Mouse (Mus musculus) neural tube, embryonic 11.5 days (tissue): ENCODE data around the gene Cadps2. TPM values are rescaled to one million over a fixed set of nuclear protein-coding genes. Genes with fewer than 3 reads are reported as not detected.

Experiments used
- ATAC-seq: fragments of 200-750 bp; cut with Nextera tagmentation; 2 replicates; pipeline ENCODE4 v1.8.0; 2017; ENCODE audit warnings: moderate number of reproducible peaks, mild to moderate bottlenecking, moderate TSS enrichment, moderate library complexity; ENCODE audit not compliant: insufficient read depth, low FRiP score, low TSS enrichment
- DNase-seq: peaks from one replicate; pipeline ENCODE4 v3.0.0-alpha.2; 2015; ENCODE audit warnings: low spot score
- H3K27ac ChIP-seq: fragments of 300-500 bp; sonication (generic); 2 replicates; pipeline ENCODE4 v1.5.1; 2014; ENCODE audit warnings: low read depth, mild to moderate bottlenecking, low read length
- H3K27me3 ChIP-seq: fragments of 300-500 bp; sonication (generic); 2 replicates; pipeline ENCODE4 v1.6.1; 2014; ENCODE audit warnings: mild to moderate bottlenecking, low read length, mixed read lengths; ENCODE audit not compliant: control insufficient read depth, insufficient read depth
- H3K36me3 ChIP-seq: fragments of 300-500 bp; sonication (generic); 2 replicates; pipeline ENCODE4 v1.6.1; 2014; ENCODE audit warnings: mild to moderate bottlenecking, low read length, moderate library complexity, mixed read lengths; ENCODE audit not compliant: control insufficient read depth, insufficient read depth
- H3K4me1 ChIP-seq: fragments of 300-500 bp; sonication (generic); 2 replicates; pipeline ENCODE4 v1.6.1; 2014; ENCODE audit warnings: low read length, mixed read lengths; ENCODE audit not compliant: control insufficient read depth, insufficient read depth
- H3K4me2 ChIP-seq: fragments of 300-500 bp; sonication (generic); 2 replicates; pipeline ENCODE4 v1.6.1; 2014; ENCODE audit warnings: low read depth, mild to moderate bottlenecking, moderate library complexity
- H3K4me3 ChIP-seq: fragments of 300-500 bp; sonication (generic); 2 replicates; pipeline ENCODE4 v1.5.1; 2014; ENCODE audit warnings: low read depth, low read length
- H3K9ac ChIP-seq: fragments of 300-500 bp; sonication (generic); 2 replicates; pipeline ENCODE4 v1.6.1; 2014; ENCODE audit warnings: mild to moderate bottlenecking, low read length
- H3K9me3 ChIP-seq: fragments of 300-500 bp; sonication (generic); 2 replicates; pipeline ENCODE4 v1.6.1; 2016; ENCODE audit warnings: low read length; ENCODE audit not compliant: control insufficient read depth
- WGBS: fragments of 180-500 bp; shearing (Covaris S2); extraction: QIAGEN DNeasy Blood & Tissue Kit; methylation state at CpG from one replicate; pipeline ENCODE4 v1.1.7; 2014; 5-methylcytosine and 5-hydroxymethylcytosine counted together
- polyA plus RNA-seq: library from polyadenylated mRNA; unstranded; fragments of >200 nt; fragmentation: Nextera tagmentation; extraction: Ambion mirVana; gene quantifications from 2 replicates; pipeline ENCODE4 v1.2.1, GENCODE M21; 2014

The Cadps2 gene
- polyA plus RNA-seq, 1 experiment from 2014 or later: 3.1 TPM

- no peaks in the 10 kb centered on the region for H3K27me3 ChIP-seq
- no peak overlapping the region for H3K4me3 ChIP-seq
- H3K27ac ChIP-seq: no peak overlapping the region
- H3K9ac ChIP-seq: no peak overlapping the region
- no peaks in the 10 kb centered on the region for H3K36me3 ChIP-seq
- ATAC-seq (no peak), DNase-seq (no peak)
- H3K9me3 ChIP-seq: no peaks in the 10 kb centered on the region
- H3K4me2 ChIP-seq: no peak overlapping the region
- H3K4me1 ChIP-seq: no peaks in the 10 kb centered on the region
- WGBS: 41% methylated on average over 3 of the region's 3 CpGs
These were observed 106.5 kb downstream of the Cadps2 start for GRCm38 (mm10) chr6:23732750-23733149.

DNA sequence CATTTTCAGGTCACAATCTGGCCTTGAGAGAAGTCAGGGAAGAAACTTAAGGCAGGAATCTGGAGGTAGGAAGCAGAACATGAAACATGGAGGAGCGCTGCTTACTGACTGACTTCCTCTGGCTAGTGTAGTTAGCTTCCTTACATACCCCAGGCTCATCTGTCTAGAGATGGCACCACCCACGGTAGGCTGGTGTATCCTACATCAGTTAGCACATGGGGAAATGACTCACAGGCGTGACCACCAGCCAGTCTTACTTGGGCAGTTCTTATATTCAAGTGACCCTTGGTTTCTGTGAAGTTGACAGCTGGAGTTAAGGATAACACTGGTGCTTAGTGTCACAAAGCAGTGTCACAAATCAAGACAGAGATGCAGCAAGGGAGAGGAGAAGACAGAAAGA lies 110.6 kb downstream of the Cadps2 start:
- Histone ChIP-seq H3K4me2 (no peak overlapping the region), H3K4me3 (no peak overlapping the region), H3K27me3 (no peaks in the 10 kb centered on the region), H3K9ac (no peak overlapping the region), H3K36me3 (no peaks in the 10 kb centered on the region), H3K9me3 (no peaks in the 10 kb centered on the region), H3K4me1 (no peaks in the 10 kb centered on the region), H3K27ac (no peak overlapping the region)
- ATAC-seq (no peak), DNase-seq (no peak)
- 83% methylated on average over 3 of the region's 3 CpGs for WGBS

- Histone ChIP-seq H3K4me1 (no peaks in the 10 kb centered on the region), H3K4me3 (no peak overlapping the region), H3K9me3 (no peaks in the 10 kb centered on the region), H3K36me3 (no peaks in the 10 kb centered on the region), H3K27ac (no peak overlapping the region), H3K9ac (no peak overlapping the region), H3K27me3 (no peaks in the 10 kb centered on the region), H3K4me2 (no peak overlapping the region)
- ATAC-seq (no peak), DNase-seq (no peak)
- 89% methylated on average over 4 of the region's 4 CpGs for WGBS
These were observed 115.5 kb downstream of the Cadps2 start for GRCm38 (mm10) chr6:23723697-23724096.

DNA sequence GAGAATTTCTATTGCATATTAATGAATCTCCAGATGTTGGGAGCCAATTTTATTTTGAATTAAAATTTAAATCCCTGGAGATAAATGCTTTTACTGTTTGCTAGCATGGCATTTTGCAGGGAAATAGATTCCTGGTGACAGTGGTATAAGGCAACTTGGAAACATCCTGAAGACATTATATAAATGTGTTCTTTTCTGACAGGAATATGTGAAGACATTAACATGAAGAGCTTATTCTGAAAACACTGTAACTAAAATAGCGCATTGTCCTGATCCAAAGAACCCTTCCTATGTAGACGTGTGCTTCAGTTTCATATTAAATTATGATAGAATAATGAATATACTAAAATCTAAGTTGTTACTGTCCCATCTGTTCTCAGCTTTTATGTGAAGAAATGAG lies 118.8 kb downstream of the Cadps2 start:
- no peak overlapping the region for H3K27ac ChIP-seq
- H3K9me3 ChIP-seq: no peaks in the 10 kb centered on the region
- DNase-seq (no peak), ATAC-seq (no peak)
- no peaks in the 10 kb centered on the region for H3K27me3 ChIP-seq
- H3K9ac ChIP-seq: no peak overlapping the region
- H3K4me3 ChIP-seq: no peak overlapping the region
- WGBS: 95% methylated on average over 2 of the region's 2 CpGs
- no peaks in the 10 kb centered on the region for H3K4me1 ChIP-seq
- H3K4me2 ChIP-seq: no peak overlapping the region
- H3K36me3 ChIP-seq: no peaks in the 10 kb centered on the region

GRCm38 (mm10) chr6:23707506-23707905 lies 131.7 kb downstream of the Cadps2 start:
- Histone ChIP-seq H3K9ac (no peak overlapping the region), H3K36me3 (no peaks in the 10 kb centered on the region), H3K4me1 (no peaks in the 10 kb centered on the region), H3K27ac (no peak overlapping the region), H3K4me3 (no peak overlapping the region), H3K9me3 (no peaks in the 10 kb centered on the region), H3K4me2 (no peak overlapping the region), H3K27me3 (no peaks in the 10 kb centered on the region)
- ATAC-seq (no peak), DNase-seq (no peak)
- WGBS: 83% methylated on average over 3 of the region's 3 CpGs

DNA sequence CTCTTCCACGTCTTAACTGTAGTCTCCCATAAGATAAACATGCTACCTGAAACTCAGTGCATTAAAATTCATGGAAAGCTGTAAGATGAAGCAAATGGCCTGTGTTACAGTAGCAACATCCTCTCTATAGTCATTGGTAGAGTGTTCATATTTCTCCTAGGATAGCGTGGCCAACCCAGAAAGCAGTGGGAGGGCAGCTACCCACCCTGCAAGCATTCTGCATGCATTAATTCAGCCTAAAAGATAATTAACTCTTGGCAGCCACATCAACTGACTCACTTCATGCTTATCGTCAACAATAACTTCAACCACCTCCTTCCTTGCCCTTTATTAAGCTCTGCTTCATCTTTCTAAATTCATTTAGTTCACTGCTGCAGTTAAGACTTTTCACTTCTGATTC lies 138.3 kb downstream of the Cadps2 start:
- no peak overlapping the region for H3K27ac ChIP-seq
- no peak for ATAC-seq
- WGBS: 86% methylated on average over 3 of the region's 3 CpGs
- H3K9ac ChIP-seq: no peak overlapping the region
- no peaks in the 10 kb centered on the region for H3K27me3 ChIP-seq
- no peak overlapping the region for H3K4me2 ChIP-seq
- no peaks in the 10 kb centered on the region for H3K9me3 ChIP-seq
- DNase-seq: no peak
- no peak overlapping the region for H3K4me3 ChIP-seq
- H3K36me3 ChIP-seq: no peaks in the 10 kb centered on the region
- no peaks in the 10 kb centered on the region for H3K4me1 ChIP-seq

DNA sequence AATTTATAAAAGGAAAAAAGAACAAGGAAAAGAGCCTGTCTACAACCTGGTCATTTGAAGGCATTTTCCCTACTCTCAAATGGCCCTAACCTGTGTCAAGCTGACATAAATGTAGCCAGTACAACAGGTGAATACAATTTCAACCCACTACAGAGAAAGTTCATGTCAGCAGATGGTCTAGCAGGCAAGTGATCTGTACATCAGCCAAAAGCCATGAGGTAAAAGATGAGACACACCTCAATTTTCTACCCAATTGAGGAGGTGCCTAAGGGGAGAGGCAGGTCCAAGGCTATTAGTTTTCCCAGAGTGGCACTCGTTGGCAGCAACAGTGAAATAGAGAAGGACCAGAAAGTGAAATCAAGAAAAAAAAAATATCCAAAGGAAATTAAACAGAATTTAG lies 161.0 kb downstream of the Cadps2 start:
- WGBS: 72% methylated on average over 1 of the region's 1 CpGs
- Histone ChIP-seq H3K36me3 (no peaks in the 10 kb centered on the region), H3K9ac (no peak overlapping the region), H3K4me2 (no peak overlapping the region), H3K27me3 (no peaks in the 10 kb centered on the region), H3K4me3 (no peak overlapping the region), H3K9me3 (no peaks in the 10 kb centered on the region), H3K27ac (no peak overlapping the region), H3K4me1 (no peaks in the 10 kb centered on the region)
- DNase-seq (no peak), ATAC-seq (no peak)

DNA sequence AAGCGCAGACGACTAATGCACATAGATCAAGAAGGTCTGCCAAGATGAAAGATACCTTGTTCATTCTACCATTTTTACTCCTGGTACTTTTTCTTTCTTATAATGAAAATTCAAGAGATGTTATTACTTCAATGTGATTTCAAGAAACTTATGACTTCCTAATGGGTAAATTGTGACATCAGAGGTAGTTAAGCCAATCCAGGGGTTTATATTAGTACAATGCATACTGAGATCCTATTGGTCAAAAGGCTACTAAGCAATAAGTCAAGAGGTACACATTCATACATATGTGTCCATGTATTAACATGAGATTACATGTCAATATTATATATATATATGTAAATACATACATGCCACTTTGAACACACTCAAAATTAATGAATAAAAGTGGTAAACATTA lies 184.2 kb downstream of the Cadps2 start, which contains the start of gene Rnf148:
TSS of gene Rnf148 (minus strand) at position 101 of the 400 bp plus-strand sequence.
- DNase-seq: no peak
- Histone ChIP-seq H3K27ac (no peak within 1 kb of the TSS), H3K4me3 (no peak within 1 kb of the TSS), H3K36me3 (no peaks in the 10 kb centered on the region), H3K9ac (no peak within 1 kb of the TSS), H3K9me3 (no peaks in the 10 kb centered on the region), H3K4me2 (no peak within 1 kb of the TSS), H3K4me1 (no peaks in the 10 kb centered on the region), H3K27me3 (no peaks in the 10 kb centered on the region)
- 96% methylated on average over 2 of the region's 2 CpGs for WGBS
- ATAC-seq: no peak

DNA sequence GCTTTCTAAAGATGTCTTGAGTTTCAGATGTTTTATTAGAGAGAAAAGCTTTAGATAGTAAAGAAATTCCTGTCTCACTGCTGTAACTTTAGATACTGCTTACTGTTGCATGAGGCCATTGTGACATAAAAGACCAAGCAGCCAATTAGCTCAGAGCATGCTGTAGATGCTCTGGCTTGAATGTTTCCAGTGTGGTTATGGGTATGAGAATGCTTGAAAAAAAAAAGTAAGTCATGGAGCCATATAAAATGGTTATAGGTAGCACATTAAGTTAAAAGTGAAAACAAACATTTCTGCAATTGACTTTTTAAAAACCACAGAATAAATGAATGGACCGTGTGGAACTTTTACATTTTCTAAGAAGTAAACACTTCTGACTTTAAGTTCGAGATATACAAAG lies 189.0 kb downstream of the Cadps2 start, which contains the start of gene Rnf133:
TSS of gene Rnf133 (minus strand) at position 101 of the 400 bp plus-strand sequence.
- H3K4me1 ChIP-seq: no peaks in the 10 kb centered on the region
- H3K27ac ChIP-seq: no peak within 1 kb of the TSS
- ATAC-seq (no peak), DNase-seq (no peak)
- H3K27me3 ChIP-seq: no peaks in the 10 kb centered on the region
- H3K9me3 ChIP-seq: no peaks in the 10 kb centered on the region
- no peaks in the 10 kb centered on the region for H3K36me3 ChIP-seq
- H3K4me3 ChIP-seq: no peak within 1 kb of the TSS
- no peak within 1 kb of the TSS for H3K9ac ChIP-seq
- 90% methylated on average over 2 of the region's 2 CpGs for WGBS
- no peak within 1 kb of the TSS for H3K4me2 ChIP-seq
